Mouse (Mus musculus) mouse trophoblast stem cell (cell line): Measurements from ENCODE around the gene Zfp131.

Experiments
- in situ Hi-C, 2 experiments: fragments of 300-500 bp; cut with MseI, MboI; formaldehyde crosslinking; loops; 2 replicates in 1 of 2; 3 replicates in 1 of 2; pipeline ENCODE4 v1.15.1; 2025

Gene Zfp131

GRCm38 (mm10) chr13:119755141-119755547 lies 35.5 kb downstream of the Zfp131 start:
- in situ Hi-C loops, result no loop called here

DNA sequence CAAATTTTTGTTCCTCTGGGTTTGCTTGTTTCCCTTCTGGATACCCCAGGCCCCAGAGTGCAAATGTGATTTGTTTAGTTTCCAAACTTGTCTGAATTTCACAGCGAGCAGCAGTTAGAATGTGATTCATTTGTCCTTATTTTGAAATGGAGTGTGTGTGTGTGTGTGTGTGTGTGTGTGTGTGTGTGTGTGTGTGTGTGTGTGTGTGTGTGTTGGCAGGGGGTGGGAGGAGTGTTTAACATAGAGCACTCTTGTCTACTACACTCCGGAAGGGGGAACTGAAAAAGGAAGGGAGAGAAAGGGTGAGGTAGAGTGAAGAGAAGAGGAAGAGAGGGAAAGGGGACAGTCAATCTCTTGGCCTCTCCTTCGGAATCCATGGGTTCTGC lies 36.1 kb downstream of the Zfp131 start:
- in situ Hi-C loops, result no loop called here

GRCm38 (mm10) chr13:119753859-119754634 lies 36.6 kb downstream of the Zfp131 start:
- in situ Hi-C loops, result no loop called here

DNA sequence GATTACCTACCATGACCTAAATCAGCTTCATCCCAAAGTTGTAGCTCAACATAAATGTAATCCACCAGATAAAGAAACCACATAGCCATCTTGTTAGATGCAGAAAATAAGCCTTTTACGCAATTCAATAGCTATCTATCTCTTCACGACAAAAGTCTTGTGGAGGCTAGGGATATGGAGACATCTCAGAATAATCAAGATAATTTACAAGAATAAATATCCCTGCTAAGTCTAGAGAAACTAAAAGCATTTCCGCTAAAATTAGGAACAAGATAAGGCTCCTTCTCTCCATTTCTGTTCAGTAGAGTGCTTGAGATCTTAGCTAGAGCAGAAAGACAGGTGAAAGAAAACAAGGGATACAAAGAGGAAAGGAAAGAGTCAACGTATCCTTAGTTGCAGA lies 43.8 kb downstream of the Zfp131 start:
- in situ Hi-C loops, result no loop called here

- in situ Hi-C loops, result no loop called here
Measured at GRCm38 (mm10) chr13:119743470-119743869, 47.2 kb downstream of the Zfp131 start.

- in situ Hi-C loops, result no loop called here
Measured at GRCm38 (mm10) chr13:119742711-119743415, 47.8 kb downstream of the Zfp131 start.

DNA sequence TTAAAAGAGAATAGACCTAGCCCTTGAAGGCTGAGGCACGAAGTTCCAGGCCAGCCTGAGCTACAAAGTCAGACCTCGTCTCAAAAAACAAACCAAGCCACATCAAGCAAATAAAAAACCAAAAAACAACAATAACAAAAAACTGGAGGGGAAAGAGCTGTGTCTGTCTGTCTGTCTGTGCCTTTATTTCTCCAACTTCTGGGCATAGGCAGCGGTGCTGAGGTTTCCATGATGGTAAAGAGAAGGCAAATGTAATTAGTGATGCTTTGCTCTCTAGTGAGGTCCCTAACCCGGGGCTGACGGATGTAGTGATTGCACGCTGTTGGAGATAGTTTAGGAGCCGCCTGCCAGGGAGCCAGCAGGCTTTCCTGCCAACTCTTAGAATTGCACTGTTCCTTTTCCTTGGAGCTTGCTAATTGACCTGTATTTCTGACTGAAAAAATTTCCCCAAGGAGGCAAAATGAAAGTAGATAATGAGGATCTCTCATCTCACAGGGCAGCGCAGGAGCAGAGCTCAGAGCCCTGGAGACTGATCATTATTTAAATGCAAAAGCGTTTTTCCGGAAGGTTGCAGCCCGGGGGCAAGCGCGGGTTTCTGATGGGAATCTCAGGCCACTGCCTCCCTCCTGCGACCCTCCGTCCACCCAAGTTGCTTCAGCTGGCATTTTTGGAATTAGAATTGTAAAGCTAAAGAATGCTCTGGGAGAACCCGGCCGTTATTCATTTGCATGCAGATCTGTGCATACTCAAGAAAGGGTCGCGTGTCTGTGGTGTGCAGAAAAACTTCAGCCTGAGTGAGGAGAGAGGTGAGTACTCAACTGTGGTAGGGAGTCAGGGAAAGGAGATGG lies 49.1 kb downstream of the Zfp131 start:
- in situ Hi-C loops, result no loop called here

DNA sequence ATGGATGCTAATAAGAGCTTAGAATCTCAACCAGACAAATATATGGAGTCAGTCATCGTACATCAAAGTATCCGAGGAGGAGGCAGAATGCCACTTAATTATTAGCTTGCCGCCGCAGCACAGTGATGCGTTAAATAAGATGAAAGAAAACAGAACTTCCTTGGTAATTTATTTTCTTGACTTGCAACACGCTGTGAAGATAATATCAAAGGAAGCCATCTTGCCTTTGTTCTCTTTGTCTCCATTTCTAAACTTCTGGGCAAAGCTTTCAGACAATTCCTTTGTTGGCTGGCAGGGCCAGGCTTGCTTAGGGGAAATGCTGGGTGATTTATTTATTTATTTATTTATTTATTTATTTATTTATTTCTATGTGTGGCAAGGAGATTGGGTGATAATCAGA lies 59.2 kb downstream of the Zfp131 start:
- in situ Hi-C loops, result loop anchor here in 1 of 2 experiments (10.0 kb wide), 1 partner anchor 87 kb away; no protein-coding TSS in a partner anchor

DNA sequence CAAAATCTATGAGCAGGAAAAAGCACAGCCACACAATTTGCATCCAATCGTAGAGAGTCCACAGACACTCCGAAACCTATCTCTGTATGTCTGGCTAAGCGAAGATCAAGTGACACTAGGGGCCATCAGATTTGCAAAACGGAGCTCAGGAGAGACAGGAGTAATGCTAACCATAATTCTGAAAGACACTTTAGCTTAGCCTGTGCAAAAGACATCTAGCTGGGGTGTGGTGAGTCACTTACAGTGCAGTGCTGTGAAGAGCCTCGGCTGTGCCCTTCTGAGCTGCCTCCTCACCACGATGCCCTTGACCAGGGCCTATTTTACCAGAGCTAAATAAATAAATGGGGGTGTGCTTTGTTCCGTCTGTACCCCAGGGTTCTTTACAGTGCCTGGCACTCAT lies 61.3 kb downstream of the Zfp131 start:
- in situ Hi-C loops, result no loop called here

- in situ Hi-C loops, result no loop called here
Measured at GRCm38 (mm10) chr13:119727608-119728387, 62.9 kb downstream of the Zfp131 start.

- in situ Hi-C loops, result no loop called here
Measured at GRCm38 (mm10) chr13:119724541-119724940, 66.1 kb downstream of the Zfp131 start.

DNA sequence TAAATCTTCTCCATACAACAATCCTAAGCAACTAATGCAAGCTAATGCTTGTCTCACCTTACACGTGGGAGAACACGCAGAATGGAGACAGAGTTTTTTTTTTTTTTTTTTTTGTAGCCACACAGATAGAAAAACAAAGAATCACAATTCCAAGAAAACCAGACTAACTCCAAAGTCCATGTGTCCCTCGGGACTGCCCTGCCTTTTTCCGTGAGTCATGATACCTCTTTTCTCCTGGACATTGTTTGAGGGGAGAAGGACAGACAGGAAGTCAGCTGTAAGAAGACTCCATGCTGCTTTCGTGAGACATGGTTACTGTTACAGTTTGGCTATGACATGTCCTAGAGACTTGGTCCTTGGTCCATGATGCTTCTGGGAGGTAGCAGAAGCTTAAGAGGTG lies 67.3 kb downstream of the Zfp131 start:
- in situ Hi-C loops, result no loop called here

DNA sequence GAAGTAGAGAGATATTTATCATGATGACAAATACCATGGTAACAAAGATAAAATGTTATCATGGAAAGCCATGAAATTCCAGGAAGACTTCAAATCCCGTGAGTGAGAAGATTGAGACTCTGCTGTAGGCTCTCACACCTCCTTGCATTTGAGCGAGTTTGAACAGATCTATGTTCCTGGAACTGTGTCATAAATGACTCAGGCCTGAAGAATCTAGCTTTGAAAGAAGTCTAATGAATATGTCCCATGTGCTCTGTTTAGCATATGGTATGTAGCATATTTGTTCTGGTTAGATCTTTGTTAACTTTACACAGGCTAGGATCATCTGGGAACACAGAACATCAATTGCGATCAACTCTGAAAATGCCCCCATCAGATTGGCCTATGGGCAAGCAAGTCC lies 68.2 kb downstream of the Zfp131 start:
- in situ Hi-C loops, result no loop called here

DNA sequence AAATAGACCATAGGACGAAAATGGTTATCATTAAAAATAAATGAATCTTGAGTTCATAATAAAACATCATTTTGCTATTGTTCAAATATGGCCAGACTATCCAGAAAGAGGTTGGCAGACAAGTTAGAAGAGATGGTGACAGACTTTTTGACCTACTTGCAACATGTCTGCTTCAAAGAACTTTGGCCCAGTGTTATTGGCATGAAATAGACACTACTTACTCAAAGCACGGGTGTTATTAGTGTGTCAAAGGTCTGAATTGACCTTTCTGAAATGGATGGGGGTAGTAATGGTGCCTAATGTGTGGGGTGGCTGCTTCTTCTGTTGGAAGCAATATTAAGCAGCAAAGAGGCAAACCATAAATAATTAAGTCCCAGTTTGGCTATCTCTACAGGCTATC lies 74.6 kb downstream of the Zfp131 start:
- in situ Hi-C loops, result no loop called here
